Mouse (Mus musculus): ENCODE measurements around the gene Ankrd60. TPM values are rescaled to one million over a fixed set of nuclear protein-coding genes. Genes with fewer than 3 reads are reported as not detected.

Ankrd60 gene
- polyA plus RNA-seq, 1 experiment from 2014 or later, result not detected

DNA sequence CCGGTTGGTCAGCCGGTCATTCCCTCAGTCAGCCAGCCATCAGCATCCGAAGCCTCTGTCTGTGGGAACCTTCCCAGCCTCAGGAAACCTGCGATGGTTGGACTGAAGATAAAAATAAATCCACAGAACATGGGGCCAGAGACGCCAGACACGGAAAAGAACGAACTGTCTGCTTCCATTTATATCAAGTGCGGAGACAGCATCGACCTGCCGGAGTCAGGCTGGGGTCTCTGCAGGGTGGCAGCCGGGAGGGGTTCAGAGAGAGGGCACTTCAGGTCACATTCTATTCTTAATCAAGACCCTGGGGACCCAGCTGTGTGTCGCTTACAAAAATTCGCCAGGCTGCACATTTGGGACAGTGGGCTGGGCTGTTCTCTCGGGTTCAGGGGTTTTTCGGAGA, 38.4 kb downstream of the Ankrd60 start:
- WGBS (ENCODE audit: insufficient replicate concordance), result 63% methylated on average over 15 of the region's 15 CpGs
- Histone ChIP-seq H3K4me3 (ENCODE audit: low read depth, low read length) (no peak overlapping the region), H3K4me1 (ENCODE audit: control insufficient read depth, low read depth, low read length) (no peaks in the 10 kb centered on the region), H3K27me3 (ENCODE audit: control insufficient read depth, insufficient read depth, low read depth, low read length) (no peaks in the 10 kb centered on the region), H3K4me2 (ENCODE audit: low read depth, low read length) (no peak overlapping the region), H3K9ac (ENCODE audit: low read depth, low read length) (no peak overlapping the region), H3K27ac (ENCODE audit: low read length) (no peak overlapping the region), H3K9me3 (replicated peaks; ENCODE audit: control insufficient read depth, low read length) (no peaks in the 10 kb centered on the region), H3K36me3 (ENCODE audit: control insufficient read depth, insufficient read depth) (no peaks in the 10 kb centered on the region)
- no peak for ATAC-seq (ENCODE audit: low read depth)

DNA sequence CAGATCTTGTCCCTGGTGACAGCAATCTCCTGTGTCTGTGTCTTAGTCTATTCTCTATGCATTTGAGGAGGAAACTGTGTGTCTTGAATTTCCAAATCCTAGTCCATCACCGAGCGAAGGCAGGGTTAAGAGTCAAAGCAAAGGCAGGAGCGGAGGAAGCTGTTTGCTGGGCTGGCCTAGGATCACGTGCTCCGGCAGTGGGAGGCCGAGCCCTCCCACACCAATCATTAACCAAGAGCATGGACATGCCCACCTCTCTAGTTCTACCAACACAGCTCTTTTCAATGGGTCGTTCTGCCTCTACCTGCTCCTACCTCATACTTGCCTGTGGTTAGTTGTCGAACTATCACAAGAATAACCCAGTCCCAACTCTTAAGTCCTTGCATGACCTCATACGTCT, 42.3 kb downstream of the Ankrd60 start:
- Histone ChIP-seq H3K9ac (ENCODE audit: low read depth, low read length) (no peak overlapping the region), H3K4me3 (ENCODE audit: low read depth, low read length) (no peak overlapping the region), H3K36me3 (ENCODE audit: control insufficient read depth, insufficient read depth) (no peaks in the 10 kb centered on the region), H3K27me3 (ENCODE audit: control insufficient read depth, insufficient read depth, low read depth, low read length) (no peaks in the 10 kb centered on the region), H3K27ac (ENCODE audit: low read length) (no peak overlapping the region), H3K4me1 (ENCODE audit: control insufficient read depth, low read depth, low read length) (no peaks in the 10 kb centered on the region), H3K9me3 (replicated peaks; ENCODE audit: control insufficient read depth, low read length) (no peaks in the 10 kb centered on the region), H3K4me2 (ENCODE audit: low read depth, low read length) (no peak overlapping the region)
- ATAC-seq (ENCODE audit: low read depth), result no peak
- 72% methylated on average over 9 of the region's 9 CpGs for WGBS (ENCODE audit: insufficient replicate concordance)

GRCm38 (mm10) chr2:173535390-173535789, 42.8 kb downstream of the Ankrd60 start:
- H3K9me3 ChIP-seq (replicated peaks; ENCODE audit: control insufficient read depth, low read length), result no peaks in the 10 kb centered on the region
- no peak for ATAC-seq (ENCODE audit: low read depth)
- H3K27me3 ChIP-seq (ENCODE audit: control insufficient read depth, insufficient read depth, low read depth, low read length), result no peaks in the 10 kb centered on the region
- 72% methylated on average over 18 of the region's 18 CpGs for WGBS (ENCODE audit: insufficient replicate concordance)
- no peaks in the 10 kb centered on the region for H3K4me1 ChIP-seq (ENCODE audit: control insufficient read depth, low read depth, low read length)
- no peak overlapping the region for H3K27ac ChIP-seq (ENCODE audit: low read length)
- no peak overlapping the region for H3K9ac ChIP-seq (ENCODE audit: low read depth, low read length)
- no peaks in the 10 kb centered on the region for H3K36me3 ChIP-seq (ENCODE audit: control insufficient read depth, insufficient read depth)
- H3K4me2 ChIP-seq (ENCODE audit: low read depth, low read length), result no peak overlapping the region
- no peak overlapping the region for H3K4me3 ChIP-seq (ENCODE audit: low read depth, low read length)

DNA sequence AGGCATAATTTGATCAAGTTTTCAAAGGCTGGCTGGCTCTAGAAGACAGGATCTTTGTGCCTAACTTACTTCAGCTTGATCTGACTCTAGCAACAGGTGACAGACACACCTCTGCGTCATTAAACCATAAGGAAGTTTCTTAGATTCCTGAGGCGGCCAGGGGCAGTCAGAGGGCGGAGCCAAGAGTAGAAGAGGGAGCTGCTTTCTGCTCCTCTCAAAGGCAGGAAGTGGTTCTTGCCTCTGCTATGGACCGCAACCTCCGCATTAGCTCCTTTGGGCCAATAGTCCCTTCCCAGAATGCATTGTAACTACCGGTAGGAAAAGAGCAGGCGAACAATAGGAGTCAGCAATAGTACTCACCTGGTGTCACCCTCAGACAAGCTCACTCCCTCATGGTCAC, 43.6 kb downstream of the Ankrd60 start:
- H3K4me2 ChIP-seq (ENCODE audit: low read depth, low read length), result no peak overlapping the region
- no peak overlapping the region for H3K4me3 ChIP-seq (ENCODE audit: low read depth, low read length)
- no peak overlapping the region for H3K9ac ChIP-seq (ENCODE audit: low read depth, low read length)
- no peak for ATAC-seq (ENCODE audit: low read depth)
- H3K9me3 ChIP-seq (replicated peaks; ENCODE audit: control insufficient read depth, low read length), result no peaks in the 10 kb centered on the region
- no peaks in the 10 kb centered on the region for H3K27me3 ChIP-seq (ENCODE audit: control insufficient read depth, insufficient read depth, low read depth, low read length)
- H3K27ac ChIP-seq (ENCODE audit: low read length), result no peak overlapping the region
- no peaks in the 10 kb centered on the region for H3K4me1 ChIP-seq (ENCODE audit: control insufficient read depth, low read depth, low read length)
- WGBS (ENCODE audit: insufficient replicate concordance), result 23% methylated on average over 7 of the region's 7 CpGs
- H3K36me3 ChIP-seq (ENCODE audit: control insufficient read depth, insufficient read depth), result no peaks in the 10 kb centered on the region

DNA sequence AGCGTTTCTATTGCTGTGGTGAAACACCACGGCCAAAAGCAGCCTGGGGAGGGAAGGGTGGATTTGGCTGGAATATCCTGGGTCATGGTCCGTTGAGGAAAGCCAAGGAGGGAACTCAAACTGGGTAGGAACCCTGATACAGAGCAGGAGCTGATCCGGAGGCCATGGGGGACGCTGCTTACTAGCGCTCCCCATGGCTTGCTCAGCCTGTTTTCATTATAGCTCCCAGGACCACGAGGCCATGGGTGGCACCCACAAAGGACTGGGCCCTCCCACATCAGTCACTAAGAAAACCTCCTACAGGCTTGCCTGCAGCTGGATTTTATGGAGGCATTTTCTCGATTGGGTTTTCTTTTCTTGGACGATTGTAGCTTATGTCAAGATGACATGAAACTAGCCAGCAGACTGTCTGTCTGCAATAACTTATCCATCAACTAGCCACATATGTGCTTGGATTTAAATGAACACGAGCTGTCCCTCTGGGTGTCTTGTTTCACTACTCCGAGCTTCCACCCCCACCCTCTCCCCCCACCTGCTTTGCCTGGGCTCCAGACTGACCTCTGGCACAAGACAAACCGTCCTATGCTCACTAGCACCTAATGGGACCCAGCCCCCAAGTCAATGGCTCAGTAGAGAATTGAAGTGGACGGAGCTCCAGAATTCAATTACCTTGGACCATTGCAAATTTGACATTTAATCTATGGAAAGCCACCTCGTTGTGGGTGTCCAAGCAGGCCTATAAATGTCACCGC, 45.3 kb downstream of the Ankrd60 start:
- Histone ChIP-seq H3K27ac (ENCODE audit: low read length) (no peak overlapping the region), H3K9ac (ENCODE audit: low read depth, low read length) (no peak overlapping the region), H3K9me3 (replicated peaks; ENCODE audit: control insufficient read depth, low read length) (no peaks in the 10 kb centered on the region), H3K4me1 (ENCODE audit: control insufficient read depth, low read depth, low read length) (no peaks in the 10 kb centered on the region), H3K4me3 (ENCODE audit: low read depth, low read length) (no peak overlapping the region), H3K27me3 (ENCODE audit: control insufficient read depth, insufficient read depth, low read depth, low read length) (no peaks in the 10 kb centered on the region), H3K4me2 (ENCODE audit: low read depth, low read length) (no peak overlapping the region), H3K36me3 (ENCODE audit: control insufficient read depth, insufficient read depth) (no peaks in the 10 kb centered on the region)
- WGBS (ENCODE audit: insufficient replicate concordance), result 53% methylated on average over 15 of the region's 15 CpGs
- ATAC-seq (ENCODE audit: low read depth), result no peak

- Histone ChIP-seq H3K4me1 (ENCODE audit: control insufficient read depth, low read depth, low read length) (no peaks in the 10 kb centered on the region), H3K9ac (ENCODE audit: low read depth, low read length) (no peak overlapping the region), H3K36me3 (ENCODE audit: control insufficient read depth, insufficient read depth) (no peaks in the 10 kb centered on the region), H3K4me2 (ENCODE audit: low read depth, low read length) (no peak overlapping the region), H3K4me3 (ENCODE audit: low read depth, low read length) (no peak overlapping the region), H3K27ac (ENCODE audit: low read length) (no peak overlapping the region), H3K27me3 (ENCODE audit: control insufficient read depth, insufficient read depth, low read depth, low read length) (no peaks in the 10 kb centered on the region), H3K9me3 (replicated peaks; ENCODE audit: control insufficient read depth, low read length) (no peaks in the 10 kb centered on the region)
- 41% methylated on average over 3 of the region's 3 CpGs for WGBS (ENCODE audit: insufficient replicate concordance)
- no peak for ATAC-seq (ENCODE audit: low read depth)
Measured at GRCm38 (mm10) chr2:173528493-173528892, 49.7 kb downstream of the Ankrd60 start.

DNA sequence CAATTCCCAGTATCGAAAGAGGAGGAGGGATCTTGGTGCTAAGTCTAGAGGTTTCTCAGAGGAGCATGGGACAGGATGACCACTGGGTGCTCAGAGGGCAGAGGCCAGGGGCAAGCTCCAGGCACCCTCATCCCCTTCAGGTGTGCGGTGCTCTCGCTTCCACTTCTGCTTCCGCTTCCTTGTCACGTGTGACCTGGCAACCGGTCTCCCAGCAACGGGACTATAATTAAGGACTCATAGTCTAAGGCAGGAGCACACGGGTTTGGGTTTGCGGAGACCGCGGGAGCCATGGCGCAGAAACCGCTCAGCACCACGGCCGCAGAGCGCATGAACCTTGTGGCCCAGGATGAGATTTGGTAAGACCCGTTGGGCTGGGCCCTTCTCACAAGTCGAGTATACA, 55.8 kb downstream of the Ankrd60 start, which contains the start of gene 1700021F07Rik:
TSS of gene 1700021F07Rik (plus strand) at position 211 of the 400 bp plus-strand sequence.
- Histone ChIP-seq H3K9ac (ENCODE audit: low read depth, low read length) (no peak within 1 kb of the TSS), H3K4me2 (ENCODE audit: low read depth, low read length) (no peak within 1 kb of the TSS), H3K27ac (ENCODE audit: low read length) (no peak within 1 kb of the TSS), H3K4me3 (ENCODE audit: low read depth, low read length) (no peak within 1 kb of the TSS), H3K36me3 (ENCODE audit: control insufficient read depth, insufficient read depth) (no peaks in the 10 kb centered on the region), H3K9me3 (replicated peaks; ENCODE audit: control insufficient read depth, low read length) (no peaks in the 10 kb centered on the region), H3K4me1 (ENCODE audit: control insufficient read depth, low read depth, low read length) (no peaks in the 10 kb centered on the region), H3K27me3 (ENCODE audit: control insufficient read depth, insufficient read depth, low read depth, low read length) (no peaks in the 10 kb centered on the region)
- no peak for ATAC-seq (ENCODE audit: low read depth)
- WGBS (ENCODE audit: insufficient replicate concordance), result 80% methylated on average over 18 of the region's 18 CpGs

Other genes with a start within 250 kb of the Ankrd60 start
- gene 1700021F07Rik, start 55.8 kb downstream of the Ankrd60 start, polyA plus RNA-seq (2015; fragmentation: Nextera tagmentation; extraction: Ambion mirVana), result not detected in 2 replicates
- gene Rab22a, start 81.4 kb upstream of the Ankrd60 start, polyA plus RNA-seq (2015; fragmentation: Nextera tagmentation; extraction: Ambion mirVana), result 13.9 and 14.1 TPM in 2 replicates
- gene 1700010B08Rik, start 141.1 kb upstream of the Ankrd60 start, polyA plus RNA-seq (2015; fragmentation: Nextera tagmentation; extraction: Ambion mirVana), result not detected in 2 replicates
- 5.6 and 6.0 TPM in 2 replicates for gene Vapb, start 159.1 kb upstream of the Ankrd60 start, polyA plus RNA-seq (2015; fragmentation: Nextera tagmentation; extraction: Ambion mirVana)

All from liver, embryonic 16.5 days (tissue).